ENCODE assay signal across 9 mouse cellular contexts in genomic region chr14:25513496-25513895, GRCm38 (mm10). TPM values are rescaled to one million over a fixed set of nuclear protein-coding genes. Genes with fewer than 3 reads are reported as not detected.
DNase-seq lines count a peak whose midpoint lies in the region; ATAC-seq and TF ChIP-seq lines count a peak whose summit lies in the region.
"Had no signal": no experiment of that assay in that cellular context is flagged by ENCODE, and none has a peak within 500 bp of the region (broad histone marks: within the 10 kb centered on the region; RNA-seq: fewer than 3 reads in every experiment).

No protein-coding gene starts in this region.

- no peaks in the 10 kb centered on the region for H3K9me3 ChIP-seq in heart, embryonic 13.5 days

- no peak for ATAC-seq in heart, embryonic 13.5 days (ENCODE audit: extremely low read depth, insufficient number of reproducible peaks, low FRiP score, low TSS enrichment)

- H3K9ac ChIP-seq in heart, embryonic 13.5 days = peak overlapping the region; percentile 5

- no peak overlapping the region for H3K4me2 ChIP-seq in heart, embryonic 13.5 days

- peaks cover 100% of the 10 kb centered on the region for H3K79me2 ChIP-seq in macrophage (ENCODE audit: inconsistent target)

- no peak overlapping the region for H3K4me3 ChIP-seq in spleen, adult 2 months (ENCODE audit: extremely low read depth, insufficient read depth, insufficient read length)
- H3K4me3 ChIP-seq in heart, embryonic 13.5 days = no peak overlapping the region
- H3K4me3 ChIP-seq in macrophage (ENCODE audit: inconsistent target) = no peak overlapping the region

- peaks cover 54% of the 10 kb centered on the region for H3K4me1 ChIP-seq in spleen, adult 2 months (ENCODE audit: control insufficient read depth, insufficient read depth, insufficient read length)
- peaks cover 98% of the 10 kb centered on the region for H3K4me1 ChIP-seq in heart, embryonic 13.5 days

- 36% methylated on average over 8 of the region's 8 CpGs for WGBS in spleen, adult 2 months
- 51% methylated on average over 8 of the region's 8 CpGs for WGBS in heart, embryonic 13.5 days
- WGBS in macrophage (ENCODE audit: missing documents) = 30% methylated on average over 8 of the region's 8 CpGs

- no peak for TF ChIP-seq POLR2A in spleen, adult 2 months (IDR thresholded peaks at IDR 0.05; ENCODE audit: low read depth, low read length)

- no peaks in the 10 kb centered on the region for H3K27me3 ChIP-seq in spleen, adult 2 months (ENCODE audit: control insufficient read depth, insufficient read depth, low read length)
- H3K27me3 ChIP-seq in heart, embryonic 13.5 days (replicated peaks) = no peaks in the 10 kb centered on the region

- no peak for TF ChIP-seq CTCF in spleen, adult 2 months (IDR thresholded peaks at IDR 0.05; ENCODE audit: extremely low read depth, insufficient read depth, insufficient read length, insufficient replicate concordance)

- no peaks in the 10 kb centered on the region for H3K36me3 ChIP-seq in spleen, adult 2 months (ENCODE audit: control insufficient read depth, insufficient read depth, low read length)
- peaks cover 13% of the 10 kb centered on the region for H3K36me3 ChIP-seq in heart, embryonic 13.5 days
- H3K36me3 ChIP-seq in macrophage (ENCODE audit: inconsistent target) = peaks cover 17% of the 10 kb centered on the region; the same call in 1 of the 2 replicates

- H3K27ac ChIP-seq in spleen, adult 2 months (ENCODE audit: insufficient read depth, low read length) = peak overlapping the region; percentile 54
- H3K27ac ChIP-seq in heart, embryonic 13.5 days (replicated peaks) = peak overlapping the region; percentile 92
- peak overlapping the region; percentile 99 for H3K27ac ChIP-seq in macrophage

- no peak for DNase-seq in spleen, adult 2 months (ENCODE audit: low read depth in 1 of 2, low spot score in 2 of 2)
- DNase-seq in spleen, postnatal 4 days (ENCODE audit: low spot score in 2 of 2) = no peak
- no peak for DNase-seq in frontal cortex, adult 2 months (ENCODE audit: extremely low spot score in 1 of 2, low spot score in 1 of 2)
- no peak for DNase-seq in layer of hippocampus, adult 8-10 months (ENCODE audit: low spot score in 2 of 2)
- no peak for DNase-seq in kidney, postnatal 4 days
- DNase-seq: lung, postnatal 10 days; right cerebral cortex, postnatal 14 days had no signal

RNA-seq across cellular contexts. Expression of gene Zmiz1, which starts 54.5 kb away (rescaled TPM):
- 48.1 and 48.5 TPM in 2 replicates for polyA plus RNA-seq in spleen, adult 2 months (2012; rRNA removed)
- 25.1 and 25.7 TPM in 2 replicates for polyA plus RNA-seq in heart, embryonic 13.5 days (2015; fragmentation: Nextera tagmentation; extraction: Ambion mirVana)
- total RNA-seq in macrophage (2018; cell fraction: chromatin; rRNA removed) = 100 to 1,000 TPM; 201 to 426 (median 339) TPM
- 100 to 1,000 TPM; 130 to 224 (median 189) TPM for total RNA-seq in macrophage (2018; cell fraction: cytosol; rRNA removed)
- 100 to 1,000 TPM; 176 to 364 (median 261) TPM for total RNA-seq in macrophage (2018; cell fraction: nucleus; rRNA removed)
- 74.5 to 135 TPM (median 101 TPM) in 3 replicates for polyA plus RNA-seq in macrophage (2018)
- 39.1 and 45.9 TPM in 2 replicates for polyA plus RNA-seq in frontal cortex, adult 2 months (2012; rRNA removed)
- total RNA-seq in layer of hippocampus, adult 8-10 months (2022) = 100 to 1,000 TPM in 1 of 4 experiments, 10 to 100 TPM in 3; 77.0 to 102 (median 92.7) TPM
